Mouse (Mus musculus): ENCODE data around the gene Serf1. TPM values are rescaled to one million over a fixed set of nuclear protein-coding genes. Genes with fewer than 3 reads are reported as not detected.
"Not testable (repeated sequence)": the region's sequence is repeated elsewhere in the genome, so short reads cannot be mapped to it uniquely, and the experiment has no call there.

Serf1 gene
- polyA plus RNA-seq, 1 experiment from 2014 or later: 15.5 TPM

DNA sequence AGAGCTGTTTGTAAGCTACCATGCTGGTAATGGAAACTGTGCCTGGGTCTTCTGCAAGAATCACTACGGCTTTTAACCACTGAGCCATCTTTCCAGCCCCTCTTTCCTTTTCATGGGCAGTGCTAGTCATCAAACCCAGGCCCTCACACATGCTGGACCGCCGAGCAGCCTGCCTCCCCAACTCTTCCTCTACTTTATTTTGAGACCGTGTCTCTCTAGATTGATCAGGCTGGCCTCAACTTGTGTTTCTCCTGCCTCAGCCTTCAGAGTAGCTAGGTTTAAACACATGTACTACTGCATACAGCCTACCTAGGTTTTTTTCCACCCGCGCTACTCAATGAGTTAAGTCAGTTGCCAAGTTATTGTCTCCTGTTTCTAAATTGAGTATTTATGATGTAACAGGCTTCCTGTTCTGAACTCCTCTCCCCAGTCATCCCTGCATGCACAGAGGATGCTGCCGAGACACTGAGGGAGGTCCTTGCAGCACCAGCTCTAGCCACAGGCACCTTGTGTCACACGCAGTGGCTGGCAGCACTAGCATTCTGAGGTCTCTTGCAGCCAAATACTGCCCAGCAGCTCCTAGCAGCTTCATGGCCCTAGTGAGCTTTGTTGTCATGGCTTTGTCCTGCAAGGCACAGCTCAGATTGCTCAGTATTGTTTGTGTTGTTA lies 34.0 kb downstream of the Serf1 start:
- TF ChIP-seq EP300 (IDR thresholded peaks at IDR 0.05; ENCODE audit: low read depth) (no peak), CTCF (IDR thresholded peaks at IDR 0.05; ENCODE audit: low read depth) (no peak)
- no peak overlapping the region for H3K9ac ChIP-seq (replicated peaks)
- no peak overlapping the region for H3K4me2 ChIP-seq (ENCODE audit: low read depth, low read length)
- no peaks in the 10 kb centered on the region for H3K4me1 ChIP-seq (ENCODE audit: insufficient read depth)
- no peak overlapping the region for H3K27ac ChIP-seq (ENCODE audit: low read depth)
- ATAC-seq (no peak), DNase-seq (no peak)
- peaks cover 14% of the 10 kb centered on the region for H3K36me3 ChIP-seq (replicated peaks; ENCODE audit: insufficient read depth, low read length)
- no peaks in the 10 kb centered on the region for H3K27me3 ChIP-seq (ENCODE audit: insufficient read depth, low read length)
- H3K4me3 ChIP-seq (ENCODE audit: low read depth, low read length): no peak overlapping the region
- 68% methylated on average over 8 of the region's 8 CpGs for WGBS (ENCODE audit: insufficient replicate concordance)
- no peaks in the 10 kb centered on the region for H3K9me3 ChIP-seq (ENCODE audit: low read length)

DNA sequence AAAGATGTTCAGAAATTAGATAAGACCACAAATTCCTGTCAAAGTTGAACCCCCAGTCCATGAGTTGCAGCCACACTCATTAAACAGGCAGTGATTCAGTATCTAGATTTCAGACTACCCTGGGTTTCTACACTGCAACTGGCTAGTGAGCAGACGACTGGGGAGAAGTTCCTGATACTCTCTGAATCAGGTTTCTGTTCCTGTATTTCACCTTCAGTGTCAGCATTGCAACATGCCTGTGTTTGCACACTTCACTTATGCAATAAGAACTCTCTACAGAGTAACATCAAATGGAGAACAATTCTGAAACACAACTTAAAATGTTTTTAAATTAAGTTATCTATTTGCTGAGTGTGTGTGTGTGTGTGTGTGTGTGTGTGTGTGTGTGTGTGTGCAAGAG lies 44.8 kb downstream of the Serf1 start:
- Histone ChIP-seq H3K27ac (ENCODE audit: low read depth) (peak overlapping the region; percentile 37), H3K36me3 (replicated peaks; ENCODE audit: insufficient read depth, low read length) (peaks cover 2% of the 10 kb centered on the region; the same call in 1 of the 2 replicates), H3K27me3 (ENCODE audit: insufficient read depth, low read length) (no peaks in the 10 kb centered on the region), H3K9me3 (ENCODE audit: low read length) (no peaks in the 10 kb centered on the region), H3K4me2 (ENCODE audit: low read depth, low read length) (no peak overlapping the region), H3K4me1 (ENCODE audit: insufficient read depth) (peaks cover 7% of the 10 kb centered on the region), H3K9ac (replicated peaks) (no peak overlapping the region), H3K4me3 (ENCODE audit: low read depth, low read length) (no peak overlapping the region)
- peak; percentile 47 for DNase-seq
- 25% methylated on average over 1 of the region's 1 CpGs for WGBS (ENCODE audit: insufficient replicate concordance)
- TF ChIP-seq EP300 (IDR thresholded peaks at IDR 0.05; ENCODE audit: low read depth) (peak; percentile 60), CTCF (IDR thresholded peaks at IDR 0.05; ENCODE audit: low read depth) (no peak)
- peak; percentile 74 for ATAC-seq

DNA sequence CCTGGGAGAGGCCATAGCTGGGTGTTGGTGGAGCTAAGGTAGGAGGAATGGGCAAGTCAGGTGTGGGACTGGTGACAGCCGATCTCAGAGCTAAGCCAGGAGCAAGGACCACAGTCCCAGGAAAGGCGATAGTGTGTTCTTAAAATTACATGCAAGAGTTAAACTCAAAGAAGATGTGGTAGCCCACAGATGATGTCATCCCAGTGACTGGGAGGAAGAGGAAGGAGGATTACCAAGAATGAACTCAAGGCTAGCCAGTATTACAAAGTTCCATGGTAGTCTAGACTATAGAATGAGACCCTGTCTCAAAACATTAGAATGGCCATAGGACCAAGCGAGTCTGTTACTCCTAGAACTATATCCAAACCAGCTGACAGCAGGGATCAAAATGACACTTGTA lies 48.8 kb downstream of the Serf1 start:
- H3K27ac ChIP-seq (ENCODE audit: low read depth): no peak overlapping the region
- DNase-seq: no peak
- no peaks in the 10 kb centered on the region for H3K9me3 ChIP-seq (ENCODE audit: low read length)
- no peaks in the 10 kb centered on the region for H3K27me3 ChIP-seq (ENCODE audit: insufficient read depth, low read length)
- H3K4me3 ChIP-seq (ENCODE audit: low read depth, low read length): no peak overlapping the region
- TF ChIP-seq CTCF (IDR thresholded peaks at IDR 0.05; ENCODE audit: low read depth): no peak
- TF ChIP-seq EP300 (IDR thresholded peaks at IDR 0.05; ENCODE audit: low read depth): no peak
- WGBS (ENCODE audit: insufficient replicate concordance): 82% methylated on average over 3 of the region's 3 CpGs
- no peak overlapping the region for H3K9ac ChIP-seq (replicated peaks)
- ATAC-seq: no peak
- peaks cover 7% of the 10 kb centered on the region for H3K4me1 ChIP-seq (ENCODE audit: insufficient read depth)
- no peak overlapping the region for H3K4me2 ChIP-seq (ENCODE audit: low read depth, low read length)
- no peaks in the 10 kb centered on the region for H3K36me3 ChIP-seq (replicated peaks; ENCODE audit: insufficient read depth, low read length)

DNA sequence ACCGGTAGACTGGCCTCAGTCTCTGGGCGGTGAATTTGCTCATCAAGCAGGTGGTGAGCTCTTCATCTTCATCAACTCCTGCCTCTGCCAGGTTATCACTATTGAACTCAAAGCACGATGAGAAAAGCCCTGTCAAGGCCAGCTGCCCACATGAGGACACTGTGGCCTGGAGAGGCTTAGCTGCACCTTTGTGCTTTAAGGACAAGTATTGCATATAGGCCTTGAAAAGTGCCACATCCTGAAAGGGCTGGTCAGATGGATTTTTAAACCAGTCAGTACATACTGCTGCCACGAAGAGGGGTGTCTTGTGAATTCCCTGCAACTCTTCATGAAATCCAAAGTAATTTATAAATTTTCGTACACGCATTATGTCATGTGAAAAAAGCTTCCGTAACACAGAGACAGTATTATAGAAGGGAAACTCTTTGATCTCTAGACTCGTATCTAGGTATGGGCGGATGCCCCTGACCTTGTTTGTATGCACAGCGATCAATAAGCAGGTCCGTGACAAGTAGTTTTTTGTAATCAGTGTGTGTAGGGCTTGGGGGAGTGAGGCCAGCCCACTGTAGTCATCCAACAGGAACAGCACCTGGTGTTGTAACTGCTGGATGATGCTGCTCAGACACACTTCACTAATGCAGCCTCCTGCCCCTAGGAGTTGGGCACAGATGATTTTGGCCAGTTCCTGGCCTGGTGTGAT lies 53.5 kb downstream of the Serf1 start:
- not testable (repeated sequence) for H3K9me3 ChIP-seq (ENCODE audit: low read length); H3K4me2 ChIP-seq (ENCODE audit: low read depth, low read length); H3K9ac ChIP-seq (replicated peaks); H3K4me1 ChIP-seq (ENCODE audit: insufficient read depth); H3K4me3 ChIP-seq (ENCODE audit: low read depth, low read length); H3K27ac ChIP-seq (ENCODE audit: low read depth); DNase-seq; H3K36me3 ChIP-seq (replicated peaks; ENCODE audit: insufficient read depth, low read length); H3K27me3 ChIP-seq (ENCODE audit: insufficient read depth, low read length)
- ATAC-seq: peak; percentile 92
- WGBS (ENCODE audit: insufficient replicate concordance): 62% methylated on average over 11 of the region's 11 CpGs

DNA sequence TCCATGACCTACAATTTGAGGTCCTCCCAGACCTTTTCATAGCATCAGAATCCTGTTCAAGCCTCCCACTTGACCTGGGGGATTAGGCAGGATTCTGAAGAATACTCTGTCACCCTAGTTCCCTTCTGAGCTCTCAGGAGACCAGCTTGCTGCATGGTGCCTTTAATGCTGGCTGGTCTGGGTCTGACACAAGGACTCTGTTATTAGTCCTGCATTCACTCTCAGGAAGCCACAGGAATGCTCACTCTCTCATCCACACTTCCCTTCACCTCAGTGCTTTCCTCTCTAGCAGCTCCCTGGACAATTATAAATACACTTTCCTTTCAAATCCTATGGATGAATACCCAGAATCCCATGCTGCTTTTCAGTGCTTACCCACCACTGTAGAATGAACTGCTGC lies 54.7 kb downstream of the Serf1 start:
- H3K9me3 ChIP-seq (ENCODE audit: low read length); H3K4me3 ChIP-seq (ENCODE audit: low read depth, low read length); H3K27ac ChIP-seq (ENCODE audit: low read depth); H3K36me3 ChIP-seq (replicated peaks; ENCODE audit: insufficient read depth, low read length); H3K4me1 ChIP-seq (ENCODE audit: insufficient read depth); H3K9ac ChIP-seq (replicated peaks); ATAC-seq; H3K4me2 ChIP-seq (ENCODE audit: low read depth, low read length); H3K27me3 ChIP-seq (ENCODE audit: insufficient read depth, low read length); DNase-seq: not testable (repeated sequence)

Other genes starting within 250 kb of the Serf1 start
- gene Cartpt, start 206.9 kb upstream of the Serf1 start, polyA plus RNA-seq (2015; fragmentation: Nextera tagmentation; extraction: Ambion mirVana): not detected in 2 replicates
- gene Mccc2, start 92.4 kb upstream of the Serf1 start, polyA plus RNA-seq (2015; fragmentation: Nextera tagmentation; extraction: Ambion mirVana): 32.5 and 35.7 TPM in 2 replicates
- 7.3 and 9.1 TPM in 2 replicates for gene Bdp1, start 3.9 kb upstream of the Serf1 start, polyA plus RNA-seq (2015; fragmentation: Nextera tagmentation; extraction: Ambion mirVana)
- gene Smn1, start 16.8 kb downstream of the Serf1 start, polyA plus RNA-seq (2015; fragmentation: Nextera tagmentation; extraction: Ambion mirVana): 13.0 and 14.6 TPM in 2 replicates
- gene Naip2, start 94.1 kb downstream of the Serf1 start, polyA plus RNA-seq (2015; fragmentation: Nextera tagmentation; extraction: Ambion mirVana): 1.1 and 1.4 TPM in 2 replicates
- gene Naip5, start 138.3 kb downstream of the Serf1 start, polyA plus RNA-seq (2015; fragmentation: Nextera tagmentation; extraction: Ambion mirVana): 0.50 and 0.53 TPM in 2 replicates
- 0.30 and 0.35 TPM in 2 replicates for gene Naip6, start 209.7 kb downstream of the Serf1 start, polyA plus RNA-seq (2015; fragmentation: Nextera tagmentation; extraction: Ambion mirVana)